Mouse (Mus musculus) spleen, postnatal 4 days (tissue): ENCODE results near the gene Mrpl43.

ENCODE experiments used
- DNase-seq, 2 experiments: peaks; one replicate each; pipeline ENCODE4 v3.0.0; 2022; ENCODE audit warnings: low spot score in 2 of 2

Mrpl43 gene

DNA sequence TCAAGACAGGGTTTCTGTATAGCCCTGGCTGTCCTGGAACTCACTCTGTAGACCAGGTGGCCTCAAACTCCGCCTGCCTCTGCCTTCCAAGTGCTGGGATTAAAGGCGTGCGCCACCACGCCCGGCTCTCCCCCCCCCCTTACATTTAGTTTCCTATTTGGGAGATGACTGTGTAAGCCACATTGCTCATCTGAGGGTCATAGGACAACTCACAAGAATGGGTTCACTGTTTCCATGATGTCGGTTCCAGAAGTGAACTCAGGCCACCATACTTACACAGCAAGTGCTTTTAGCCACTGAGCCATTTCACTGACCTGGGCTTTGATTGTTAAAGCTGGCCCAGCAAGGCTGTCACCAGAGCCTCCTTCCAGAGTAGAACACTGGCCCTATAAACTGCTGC lies 29.1 kb downstream of the Mrpl43 start:
- DNase-seq, result no peak

DNA sequence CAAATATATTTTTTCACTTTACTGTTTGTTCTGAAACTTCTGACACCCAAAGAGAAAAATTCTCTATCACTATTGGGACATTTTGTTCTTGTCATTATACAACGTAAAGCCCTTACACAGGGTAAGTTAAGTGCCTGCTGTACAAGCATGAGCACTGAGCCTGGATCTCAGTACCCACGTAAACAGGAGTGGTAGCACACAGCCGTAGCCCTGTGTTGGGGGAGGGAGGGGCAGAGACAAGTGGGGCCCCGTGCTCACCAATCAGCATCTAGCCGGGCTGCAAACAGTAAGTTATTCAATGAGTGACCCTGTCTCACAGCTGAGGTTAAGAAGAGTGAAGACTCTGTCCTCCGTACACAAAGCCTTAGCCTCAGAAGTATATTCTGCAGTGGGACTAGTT lies 29.6 kb downstream of the Mrpl43 start:
- DNase-seq, result no peak

DNA sequence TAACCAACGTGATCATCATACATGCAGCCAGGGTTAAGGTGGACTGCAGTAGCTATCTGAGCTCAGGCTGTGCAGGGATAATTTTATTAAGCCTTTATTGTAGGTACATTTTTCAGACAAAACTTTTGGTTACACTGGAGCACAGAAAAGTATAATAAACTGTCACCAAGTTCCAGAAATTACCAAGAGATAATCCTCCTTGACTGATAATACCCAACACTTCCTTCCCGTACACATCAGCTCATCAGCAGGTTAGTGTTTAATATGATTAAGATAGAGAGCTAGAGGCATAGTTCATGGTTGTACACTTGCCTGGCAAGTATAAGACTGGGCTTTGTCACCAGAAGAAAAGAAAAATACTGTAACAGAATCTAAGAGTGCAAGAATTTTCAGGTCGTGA lies 37.9 kb downstream of the Mrpl43 start:
- no peak for DNase-seq

DNA sequence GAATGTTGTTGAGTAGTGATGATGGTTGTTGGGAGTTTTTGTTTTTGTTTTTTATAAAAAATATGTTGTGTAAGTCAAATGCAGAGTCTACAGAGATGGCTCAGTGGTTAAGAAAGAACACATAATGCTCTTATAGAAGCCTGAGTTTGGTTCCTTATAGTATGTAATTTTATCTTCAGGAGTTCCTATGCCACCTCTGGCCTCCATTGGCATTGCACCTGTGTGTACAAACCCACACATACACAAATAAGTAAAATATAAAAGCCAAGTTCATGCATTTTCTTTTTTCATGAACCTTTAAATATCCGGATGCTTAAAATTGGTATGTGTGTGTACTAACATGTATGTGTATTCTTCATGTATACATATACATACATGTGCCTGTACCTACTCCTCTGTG lies 40.3 kb downstream of the Mrpl43 start:
- DNase-seq, result no peak

DNA sequence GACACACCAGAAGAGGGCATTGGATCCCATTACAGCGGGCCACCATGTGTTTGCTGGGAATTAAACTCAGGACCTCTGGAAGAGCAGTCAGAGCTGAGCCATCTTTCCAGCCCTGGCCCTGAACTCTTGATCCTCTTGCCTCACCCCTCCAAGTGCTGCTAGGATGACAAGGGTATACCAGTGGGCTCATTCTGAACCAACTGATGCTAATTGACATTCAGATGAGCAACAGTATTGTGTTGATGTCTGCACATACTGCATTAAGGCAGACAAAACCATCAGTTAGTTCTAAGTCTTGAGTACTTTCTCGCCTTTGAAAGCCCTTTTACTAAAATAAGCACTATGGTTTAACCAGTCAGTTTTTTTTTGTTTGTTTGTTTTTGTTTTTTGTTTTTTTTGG lies 46.6 kb downstream of the Mrpl43 start:
- no peak for DNase-seq
